Mouse (Mus musculus) E14TG2a.4 (cell line): ENCODE results near the gene Gm19402.

ENCODE experiments used
- CTCF ChIP-seq: conservative IDR thresholded peaks from 2 replicates; pipeline ENCODE4 v1.5.1; 2014; ENCODE audit warnings: low read length
- NANOG ChIP-seq: IDR thresholded peaks from 2 replicates; pipeline ENCODE4 v1.6.1; 2014; ENCODE audit warnings: borderline replicate concordance, low read length, mixed read lengths

DNA sequence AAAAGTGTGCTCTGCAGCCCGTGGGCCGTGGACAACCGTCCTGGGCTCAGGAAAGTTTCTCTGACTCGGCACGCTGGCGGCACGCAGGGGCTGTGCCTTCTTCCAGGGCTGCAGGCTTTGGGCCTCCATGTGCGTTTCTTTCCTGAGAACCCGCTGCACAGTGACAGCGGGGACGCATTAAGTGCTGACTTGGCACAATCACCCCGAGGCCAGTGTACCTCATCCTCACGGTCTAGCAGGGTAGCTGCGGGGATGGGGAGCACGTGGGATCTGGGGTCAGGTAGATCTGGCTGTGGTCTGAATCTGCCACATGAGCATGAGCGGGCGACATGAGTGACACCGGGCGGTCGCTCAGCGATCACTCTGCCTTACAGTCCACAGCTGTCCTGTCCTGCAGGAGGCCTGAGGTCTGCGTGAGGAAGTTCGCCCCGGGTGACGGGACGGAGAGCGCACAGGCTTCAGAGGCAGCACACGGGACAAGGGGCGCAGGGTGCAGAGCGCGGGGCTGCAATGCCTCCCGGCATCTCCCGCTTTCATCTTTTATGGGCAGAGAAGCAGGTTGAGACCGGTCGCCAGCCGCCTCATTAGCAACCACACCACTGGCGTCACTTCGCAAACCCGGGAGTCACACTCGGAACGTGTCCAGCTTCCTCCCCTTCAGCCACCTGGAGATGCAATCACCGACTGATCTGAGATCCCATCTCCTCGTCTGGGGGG, 26.4 kb downstream of the Gm19402 start:
- no peak for TF ChIP-seq CTCF
- no peak for TF ChIP-seq NANOG
